Mouse (Mus musculus) intestine, embryonic 14.5 days (tissue): ENCODE data around the gene Olfr1511. TPM values are rescaled to one million over a fixed set of nuclear protein-coding genes. Genes with fewer than 3 reads are reported as not detected.

ENCODE experiments used
- ATAC-seq: fragments of 200-750 bp; cut with Nextera tagmentation; replicated peaks from 2 replicates; pipeline ENCODE4 v1.8.0; 2017; ENCODE audit warnings: low read depth, moderate number of reproducible peaks, moderate TSS enrichment, moderate library complexity; ENCODE audit not compliant: low FRiP score, low TSS enrichment
- DNase-seq: peaks from one replicate; pipeline ENCODE4 v3.0.0-alpha.2; 2018; ENCODE audit warnings: low spot score
- H3K27ac ChIP-seq: fragments of 300-500 bp; sonication (generic); 2 replicates; pipeline ENCODE4 v1.5.1; 2014; ENCODE audit warnings: low read depth, mild to moderate bottlenecking, control low read depth
- H3K27me3 ChIP-seq: fragments of 300-500 bp; sonication (generic); replicated peaks from 2 replicates; pipeline ENCODE4 v1.6.1; 2014; ENCODE audit warnings: low read length, control low read depth; ENCODE audit not compliant: control insufficient read depth, insufficient read depth
- H3K36me3 ChIP-seq: fragments of 300-500 bp; sonication (generic); 2 replicates; pipeline ENCODE4 v1.6.1; 2014; ENCODE audit warnings: low read length, control low read depth; ENCODE audit not compliant: control insufficient read depth, insufficient read depth
- H3K4me1 ChIP-seq: fragments of 300-500 bp; sonication (generic); replicated peaks from 2 replicates; pipeline ENCODE4 v1.6.1; 2014; ENCODE audit warnings: low read length, control low read depth, mixed read lengths; ENCODE audit not compliant: control insufficient read depth, insufficient read depth
- H3K4me2 ChIP-seq: fragments of 300-500 bp; sonication (generic); 2 replicates; pipeline ENCODE4 v1.6.1; 2014; ENCODE audit warnings: low read length
- H3K4me3 ChIP-seq: fragments of 300-500 bp; sonication (generic); 2 replicates; pipeline ENCODE4 v1.5.1; 2014; ENCODE audit warnings: low read depth, low read length, control low read depth, mixed read lengths
- H3K9ac ChIP-seq: fragments of 300-500 bp; sonication (generic); 2 replicates; pipeline ENCODE4 v1.6.1; 2014; ENCODE audit warnings: mild to moderate bottlenecking, low read length
- H3K9me3 ChIP-seq: fragments of 300-500 bp; sonication (generic); 2 replicates; pipeline ENCODE4 v1.6.1; 2016; ENCODE audit warnings: low read length, control low read depth; ENCODE audit not compliant: control insufficient read depth
- WGBS: fragments of 180-500 bp; shearing (Covaris S2); extraction: QIAGEN DNeasy Blood & Tissue Kit; methylation state at CpG from one replicate; pipeline ENCODE4 v1.1.7; 2014; 5-methylcytosine and 5-hydroxymethylcytosine counted together
- polyA plus RNA-seq: library from polyadenylated mRNA; unstranded; fragments of >200 nt; fragmentation: Nextera tagmentation; extraction: Ambion mirVana; gene quantifications from 2 replicates; pipeline ENCODE4 v1.2.1, GENCODE M21; 2014

Olfr1511 gene
- polyA plus RNA-seq, 1 experiment from 2014 or later, result not detected

- Histone ChIP-seq H3K4me1 (no peaks in the 10 kb centered on the region), H3K27ac (no peak within 1 kb of the TSS), H3K27me3 (no peaks in the 10 kb centered on the region), H3K4me2 (no peak within 1 kb of the TSS), H3K9me3 (no peaks in the 10 kb centered on the region), H3K4me3 (no peak within 1 kb of the TSS), H3K9ac (no peak within 1 kb of the TSS), H3K36me3 (no peaks in the 10 kb centered on the region)
- no peak for DNase-seq
- WGBS, result 63% methylated on average over 4 of the region's 4 CpGs
- ATAC-seq, result no peak
These were observed 40.9 kb downstream of the Olfr1511 start, which contains the start of gene Olfr1513 for GRCm38 (mm10) chr14:52356308-52356707. Gene Olfr1513 (minus strand): TSS chr14:52356408.

Other genes with a start within 250 kb of the Olfr1511 start
- gene Supt16, start 200.0 kb downstream of the Olfr1511 start, polyA plus RNA-seq, result 68.9 and 73.5 TPM in 2 replicates
- gene Chd8, start 139.6 kb downstream of the Olfr1511 start, polyA plus RNA-seq, result 47.4 and 50.6 TPM in 2 replicates
- 34.3 and 44.9 TPM in 2 replicates for gene Tox4, start 118.2 kb downstream of the Olfr1511 start, polyA plus RNA-seq
- 21.0 and 22.1 TPM in 2 replicates for gene Rab2b, start 117.8 kb downstream of the Olfr1511 start, polyA plus RNA-seq
- 37.0 and 43.5 TPM in 2 replicates for gene Mettl3, start 92.3 kb downstream of the Olfr1511 start, polyA plus RNA-seq
- gene Sall2, start 68.6 kb downstream of the Olfr1511 start, polyA plus RNA-seq, result 15.2 and 16.2 TPM in 2 replicates
- gene Olfr1513, start 41.0 kb downstream of the Olfr1511 start, polyA plus RNA-seq, result not detected in 2 replicates
- gene Olfr1512, start 18.2 kb downstream of the Olfr1511 start, polyA plus RNA-seq, result not detected in 2 replicates
- not detected in 2 replicates for gene Olfr1510, start 17.0 kb upstream of the Olfr1511 start, polyA plus RNA-seq
- gene Olfr1509, start 45.6 kb upstream of the Olfr1511 start, polyA plus RNA-seq, result not detected in 2 replicates
- gene Olfr1508, start 70.1 kb upstream of the Olfr1511 start, polyA plus RNA-seq, result not detected in 2 replicates
- not detected in 2 replicates for gene Olfr1507, start 98.4 kb upstream of the Olfr1511 start, polyA plus RNA-seq